Mouse (Mus musculus) hindbrain, embryonic 16.5 days (tissue): ENCODE measurements around the gene Lysmd3. TPM values are rescaled to one million over a fixed set of nuclear protein-coding genes. Genes with fewer than 3 reads are reported as not detected.

ENCODE experiments used
- ATAC-seq: fragments of 200-750 bp; cut with Nextera tagmentation; 2 replicates; pipeline ENCODE4 v1.8.0; 2017; ENCODE audit warnings: moderate TSS enrichment, moderate library complexity
- H3K27ac ChIP-seq: fragments of 300-500 bp; sonication (generic); 2 replicates; pipeline ENCODE4 v1.5.1; 2014; ENCODE audit warnings: low read depth, mild to moderate bottlenecking, control low read depth, low read length, moderate library complexity
- H3K27me3 ChIP-seq: fragments of 300-500 bp; sonication (generic); replicated peaks from 2 replicates; pipeline ENCODE4 v1.6.1; 2014; ENCODE audit warnings: low read length; ENCODE audit not compliant: control insufficient read depth, insufficient read depth
- H3K36me3 ChIP-seq: fragments of 300-500 bp; sonication (generic); 2 replicates; pipeline ENCODE4 v1.6.1; 2014; ENCODE audit warnings: mild to moderate bottlenecking, low read length, moderate library complexity, mixed read lengths; ENCODE audit not compliant: control insufficient read depth, insufficient read depth
- H3K4me1 ChIP-seq: fragments of 300-500 bp; sonication (generic); 2 replicates; pipeline ENCODE4 v1.6.1; 2014; ENCODE audit warnings: low read depth, low read length; ENCODE audit not compliant: control insufficient read depth, insufficient read depth
- H3K4me2 ChIP-seq: fragments of 300-500 bp; sonication (generic); 2 replicates; pipeline ENCODE4 v1.6.1; 2014; ENCODE audit warnings: mild to moderate bottlenecking, low read length, control low read depth, moderate library complexity
- H3K4me3 ChIP-seq: fragments of 300-500 bp; sonication (generic); 2 replicates; pipeline ENCODE4 v1.5.1; 2014; ENCODE audit warnings: mild to moderate bottlenecking, low read length, control low read depth, moderate library complexity
- H3K9ac ChIP-seq: fragments of 300-500 bp; sonication (generic); 2 replicates; pipeline ENCODE4 v1.6.1; 2014; ENCODE audit warnings: low read depth, mild to moderate bottlenecking, control low read depth, low read length, moderate library complexity
- H3K9me3 ChIP-seq: fragments of 300-500 bp; sonication (generic); 2 replicates; pipeline ENCODE4 v1.6.1; 2014; ENCODE audit warnings: mild to moderate bottlenecking, low read length, moderate library complexity; ENCODE audit not compliant: control insufficient read depth
- WGBS: fragments of 180-500 bp; shearing (Covaris S2); extraction: QIAGEN DNeasy Blood & Tissue Kit; methylation state at CpG from one replicate; pipeline ENCODE4 v1.1.7; 2014; 5-methylcytosine and 5-hydroxymethylcytosine counted together
- polyA plus RNA-seq: library from polyadenylated mRNA; unstranded; fragments of >200 nt; fragmentation: Nextera tagmentation; extraction: Ambion mirVana; gene quantifications from 2 replicates; pipeline ENCODE4 v1.2.1, GENCODE M21; 2015

Lysmd3 gene
- polyA plus RNA-seq, 1 experiment from 2014 or later = 16.5 TPM

DNA sequence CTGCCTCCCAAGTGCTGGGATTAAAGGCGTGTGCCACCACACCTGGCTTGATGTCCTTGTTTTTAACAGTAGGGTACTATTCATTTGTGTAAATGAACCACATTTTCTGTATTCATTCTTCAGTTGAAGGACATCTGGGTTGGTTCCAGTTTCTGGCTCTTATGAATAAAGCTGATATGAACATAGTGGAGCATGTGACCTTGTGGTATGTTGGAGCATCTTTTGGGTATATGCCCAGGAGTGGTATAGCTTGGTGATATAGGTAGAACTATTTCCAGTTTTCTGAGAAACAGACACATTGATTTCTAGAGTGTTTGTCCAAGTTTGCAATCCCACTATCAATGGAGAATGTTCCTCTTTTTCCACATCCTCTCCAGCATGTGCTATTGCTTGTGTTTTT lies 56.4 kb downstream of the Lysmd3 start:
- no peak overlapping the region for H3K9ac ChIP-seq
- H3K4me2 ChIP-seq = no peak overlapping the region
- ATAC-seq = no peak
- no peak overlapping the region for H3K4me3 ChIP-seq
- H3K27ac ChIP-seq = no peak overlapping the region
- peaks cover 12% of the 10 kb centered on the region for H3K4me1 ChIP-seq
- H3K27me3 ChIP-seq = no peaks in the 10 kb centered on the region
- H3K9me3 ChIP-seq = no peaks in the 10 kb centered on the region
- WGBS = 92% methylated on average over 1 of the region's 1 CpGs
- no peaks in the 10 kb centered on the region for H3K36me3 ChIP-seq

Other genes with a start within 250 kb of the Lysmd3 start
- 5.6 and 8.7 TPM in 2 replicates for gene Adgrv1, start 24.5 kb upstream of the Lysmd3 start, polyA plus RNA-seq
- gene Polr3g, start 53.4 kb downstream of the Lysmd3 start, polyA plus RNA-seq = 4.9 and 5.5 TPM in 2 replicates
- 63.0 and 71.5 TPM in 2 replicates for gene Mblac2, start 53.7 kb downstream of the Lysmd3 start, polyA plus RNA-seq
- 188 and 203 TPM in 2 replicates for gene Cetn3, start 125.4 kb downstream of the Lysmd3 start, polyA plus RNA-seq